Mouse (Mus musculus) testis, adult 2 months (tissue): Measurements from ENCODE around the gene S100a2. TPM values are rescaled to one million over a fixed set of nuclear protein-coding genes. Genes with fewer than 3 reads are reported as not detected.

Source experiments
- H3K27ac ChIP-seq: fragments of 200-500 bp; 2 replicates; pipeline ENCODE4 v1.5.1; 2012; ENCODE audit warnings: low read depth, low read length; ENCODE audit not compliant: control insufficient read depth, insufficient read depth
- H3K27me3 ChIP-seq: fragments of 200-500 bp; 2 replicates; pipeline ENCODE4 v1.6.1; 2012; ENCODE audit warnings: mild to moderate bottlenecking, low read length, moderate library complexity; ENCODE audit not compliant: control insufficient read depth, insufficient read depth
- H3K36me3 ChIP-seq: fragments of 200-500 bp; 2 replicates; pipeline ENCODE4 v1.6.1; 2012; ENCODE audit warnings: mild to moderate bottlenecking, low read length; ENCODE audit not compliant: control insufficient read depth, insufficient read depth
- H3K4me1 ChIP-seq: fragments of 200-500 bp; 2 replicates; pipeline ENCODE4 v1.6.1; 2012; ENCODE audit warnings: low read length; ENCODE audit not compliant: control insufficient read depth, insufficient read depth
- H3K4me3 ChIP-seq: fragments of 200-500 bp; 2 replicates; pipeline ENCODE4 v1.5.1; 2012; ENCODE audit warnings: low read depth, mild to moderate bottlenecking, low read length, moderate library complexity, mixed read lengths; ENCODE audit not compliant: control insufficient read depth
- CTCF ChIP-seq: fragments of 200-500 bp; IDR thresholded peaks from 2 replicates; pipeline ENCODE4 v1.5.1; 2012; ENCODE audit warnings: low read depth, mild to moderate bottlenecking, inconsistent platforms, low read length, moderate library complexity; ENCODE audit not compliant: control insufficient read depth, insufficient read depth, insufficient replicate concordance
- POLR2A ChIP-seq: fragments of 200-500 bp; IDR thresholded peaks from 2 replicates; pipeline ENCODE4 v1.6.1; 2012; ENCODE audit warnings: low read depth, mild to moderate bottlenecking, inconsistent platforms, low read length, moderate library complexity; ENCODE audit not compliant: control insufficient read depth
- polyA plus RNA-seq: library from polyadenylated mRNA; depleted of rRNA; stranded (reverse); fragments of >200 nt; gene quantifications from 2 replicates; pipeline ENCODE4 v1.2.3, GENCODE M21; 2012

Gene S100a2
- polyA plus RNA-seq, 1 experiment: not detected

DNA sequence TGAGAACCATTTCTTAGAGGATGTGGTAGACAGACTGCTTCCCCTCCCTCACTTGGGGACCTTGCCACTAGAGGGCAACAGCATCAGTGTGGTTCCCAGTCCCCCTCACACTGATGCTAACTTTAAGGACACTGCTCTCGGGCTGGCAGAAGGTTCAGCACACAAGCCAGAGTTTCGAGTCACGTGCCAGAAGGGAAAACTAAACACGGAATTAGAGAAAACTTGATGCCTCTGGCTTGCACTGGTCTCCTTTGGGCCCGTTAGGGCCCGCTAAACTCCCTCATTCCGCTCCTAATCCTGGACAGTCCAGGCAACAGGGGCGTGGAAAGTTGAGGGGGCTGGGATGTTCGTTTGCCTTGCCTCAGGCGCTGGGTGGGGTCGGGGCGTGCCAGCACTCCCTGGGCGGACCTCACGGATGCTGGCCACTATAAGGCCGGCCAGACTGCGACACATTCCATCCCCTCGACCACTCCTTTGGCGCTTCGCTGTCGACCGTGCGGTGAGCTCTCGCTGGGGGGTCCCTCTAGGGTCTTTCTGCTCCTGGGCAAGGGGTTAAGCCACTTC is 22.8 kb downstream of the S100a2 start, which contains the start of gene S100a6:
Gene S100a6 (plus strand): TSS at position 155 of the 564 bp plus-strand sequence.
- H3K36me3 ChIP-seq: no peaks in the 10 kb centered on the region
- H3K27ac ChIP-seq: 0 out of 2 replicates have a peak within 1 kb of the TSS, but pooled peaks have one; percentile 0
- peak within 1 kb of the TSS; percentile 50 for H3K4me3 ChIP-seq
- TF ChIP-seq CTCF (peak; percentile 55; the same call in 1 of the 2 replicates), POLR2A (no peak)
- H3K27me3 ChIP-seq: no peaks in the 10 kb centered on the region
- peaks cover 3% of the 10 kb centered on the region for H3K4me1 ChIP-seq

GRCm38 (mm10) chr3:90613461-90614147 is 23.6 kb downstream of the S100a2 start:
- peaks cover 3% of the 10 kb centered on the region for H3K4me1 ChIP-seq
- H3K36me3 ChIP-seq: no peaks in the 10 kb centered on the region
- no peaks in the 10 kb centered on the region for H3K27me3 ChIP-seq
- peak overlapping the region; percentile 50 for H3K4me3 ChIP-seq
- TF ChIP-seq POLR2A (no peak), CTCF (no peak)
- 0 out of 2 replicates have a peak overlapping the region, but pooled peaks have one; percentile 0 for H3K27ac ChIP-seq

DNA sequence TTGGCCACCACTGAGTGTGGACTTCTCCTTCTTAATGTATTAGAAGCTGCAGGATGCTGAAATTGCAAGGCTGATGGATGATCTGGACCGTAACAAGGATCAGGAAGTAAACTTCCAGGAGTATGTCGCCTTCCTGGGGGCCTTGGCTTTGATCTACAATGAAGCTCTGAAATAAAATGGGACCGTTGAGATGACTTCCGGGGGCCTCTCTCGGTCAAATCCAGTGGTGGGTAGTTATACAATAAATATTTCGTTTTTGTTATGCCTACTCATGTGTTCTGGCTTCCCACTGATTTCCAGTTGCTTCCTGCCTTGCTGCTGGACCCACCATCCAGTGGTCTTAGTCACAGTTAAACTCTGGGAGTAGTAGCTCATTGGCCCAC is 24.1 kb downstream of the S100a2 start:
- TF ChIP-seq POLR2A (no peak), CTCF (no peak)
- no peak overlapping the region for H3K4me3 ChIP-seq
- no peak overlapping the region for H3K27ac ChIP-seq
- H3K4me1 ChIP-seq: peaks cover 3% of the 10 kb centered on the region
- no peaks in the 10 kb centered on the region for H3K36me3 ChIP-seq
- no peaks in the 10 kb centered on the region for H3K27me3 ChIP-seq

- no peak overlapping the region for H3K27ac ChIP-seq
- no peaks in the 10 kb centered on the region for H3K27me3 ChIP-seq
- H3K36me3 ChIP-seq: no peaks in the 10 kb centered on the region
- TF ChIP-seq POLR2A: no peak
- no peak overlapping the region for H3K4me3 ChIP-seq
- H3K4me1 ChIP-seq: peaks cover 3% of the 10 kb centered on the region
Observed at GRCm38 (mm10) chr3:90614611-90615251, 24.7 kb downstream of the S100a2 start.

DNA sequence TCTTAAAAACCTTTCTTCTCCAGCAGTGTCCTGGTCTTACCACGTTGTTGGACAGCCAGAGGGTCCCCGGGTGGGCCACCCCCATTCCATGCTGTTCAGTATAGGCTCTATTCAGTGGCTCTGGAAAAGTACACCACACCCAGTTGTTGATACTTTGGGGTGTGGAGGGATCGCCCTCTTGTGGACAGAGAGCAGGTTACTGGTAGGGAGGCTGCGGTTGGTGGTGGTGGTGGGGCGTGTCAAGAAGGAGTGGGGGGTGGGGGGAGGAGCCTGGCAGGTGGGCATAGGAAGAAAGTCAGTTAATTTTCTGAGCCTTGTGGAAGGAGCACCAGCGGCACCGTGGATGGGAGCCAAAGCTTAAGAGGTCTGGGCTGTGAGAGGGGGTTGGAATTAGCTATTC is 25.4 kb downstream of the S100a2 start:
- TF ChIP-seq POLR2A: no peak
- TF ChIP-seq CTCF: peak; percentile 59; the same call in 1 of the 2 replicates
- Histone ChIP-seq H3K4me1 (peaks cover 3% of the 10 kb centered on the region), H3K36me3 (no peaks in the 10 kb centered on the region), H3K27ac (no peak overlapping the region), H3K4me3 (no peak overlapping the region), H3K27me3 (no peaks in the 10 kb centered on the region)

GRCm38 (mm10) chr3:90615911-90616310 is 25.9 kb downstream of the S100a2 start:
- Histone ChIP-seq H3K27me3 (no peaks in the 10 kb centered on the region), H3K4me3 (no peak overlapping the region), H3K27ac (no peak overlapping the region), H3K36me3 (no peaks in the 10 kb centered on the region), H3K4me1 (peaks cover 3% of the 10 kb centered on the region)
- TF ChIP-seq POLR2A: no peak
- TF ChIP-seq CTCF: no peak

DNA sequence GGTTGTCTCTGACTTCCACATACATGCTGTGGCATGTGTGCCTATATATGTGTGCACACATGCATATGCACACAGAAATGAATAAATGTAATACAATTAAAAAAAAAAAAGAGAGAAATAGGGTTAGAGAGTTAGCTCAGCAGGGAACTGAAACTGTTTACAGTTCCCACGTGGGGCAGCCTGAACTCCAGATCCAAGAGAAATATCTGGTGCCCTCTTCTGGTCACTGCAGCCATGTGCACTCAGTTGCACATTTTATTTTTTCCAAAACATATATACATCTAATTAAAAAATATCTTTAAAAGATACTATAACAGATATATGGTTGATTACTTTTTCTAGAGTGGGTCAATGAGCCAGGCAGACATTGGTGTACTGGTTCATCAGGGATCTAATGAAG is 27.5 kb downstream of the S100a2 start:
- Histone ChIP-seq H3K27ac (no peak overlapping the region), H3K4me3 (no peak overlapping the region), H3K4me1 (peaks cover 3% of the 10 kb centered on the region), H3K36me3 (no peaks in the 10 kb centered on the region), H3K27me3 (no peaks in the 10 kb centered on the region)
- no peak for TF ChIP-seq CTCF
- no peak for TF ChIP-seq POLR2A
